Mouse (Mus musculus): ENCODE results near the gene L2hgdh. TPM values are rescaled to one million over a fixed set of nuclear protein-coding genes. Genes with fewer than 3 reads are reported as not detected.
"Not testable (repeated sequence)": the region's sequence is repeated elsewhere in the genome, so short reads cannot be mapped to it uniquely, and the experiment has no call there.

L2hgdh gene
- polyA plus RNA-seq, 1 experiment = 13.6 TPM

DNA sequence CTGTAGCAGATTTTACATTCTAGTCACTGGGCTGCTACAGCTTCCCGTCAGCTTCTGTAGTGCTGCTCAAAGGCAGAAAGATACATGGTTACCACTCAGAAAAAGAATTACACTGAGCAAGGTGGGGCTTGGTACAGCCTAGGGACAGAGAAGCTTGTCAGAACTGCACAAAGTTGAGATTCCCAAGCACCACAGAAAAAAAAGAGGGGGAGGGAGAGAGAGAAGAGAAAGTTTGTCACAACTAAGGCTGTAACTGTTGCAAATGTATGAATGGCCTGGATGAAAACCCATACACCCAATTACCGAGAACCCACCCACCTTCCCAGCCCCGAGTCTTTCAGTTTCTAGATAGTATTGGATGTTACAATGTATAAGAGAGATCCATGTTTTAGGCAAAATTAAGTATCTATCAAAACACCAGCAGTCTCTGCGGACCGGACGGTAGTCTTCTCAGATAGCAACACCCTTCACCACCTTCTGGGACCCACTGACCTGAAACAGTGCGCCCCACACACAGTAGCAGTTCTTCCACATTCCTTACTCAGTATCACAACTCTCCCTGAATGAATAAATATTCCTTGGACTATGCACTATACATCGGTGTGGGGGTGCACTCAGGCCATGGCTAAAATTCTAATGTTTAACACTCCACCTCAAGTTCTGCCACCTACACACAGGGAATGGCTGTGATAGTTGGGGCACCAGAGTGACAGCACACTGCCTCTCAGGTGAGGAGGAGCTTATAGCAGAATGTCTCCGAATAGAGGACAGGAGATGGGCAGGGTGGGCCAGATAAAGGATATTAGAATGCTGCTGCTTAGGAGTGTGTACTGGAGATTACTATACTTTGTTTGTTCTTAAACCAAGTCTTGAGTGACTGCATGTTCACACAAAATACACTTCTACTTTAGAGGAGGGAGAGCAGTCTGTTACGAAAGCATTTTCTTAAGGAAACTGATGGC is 49.8 kb downstream of the L2hgdh start:
- no peak for DNase-seq (ENCODE audit: extremely low spot score in 1 of 2, low spot score in 1 of 2)

DNA sequence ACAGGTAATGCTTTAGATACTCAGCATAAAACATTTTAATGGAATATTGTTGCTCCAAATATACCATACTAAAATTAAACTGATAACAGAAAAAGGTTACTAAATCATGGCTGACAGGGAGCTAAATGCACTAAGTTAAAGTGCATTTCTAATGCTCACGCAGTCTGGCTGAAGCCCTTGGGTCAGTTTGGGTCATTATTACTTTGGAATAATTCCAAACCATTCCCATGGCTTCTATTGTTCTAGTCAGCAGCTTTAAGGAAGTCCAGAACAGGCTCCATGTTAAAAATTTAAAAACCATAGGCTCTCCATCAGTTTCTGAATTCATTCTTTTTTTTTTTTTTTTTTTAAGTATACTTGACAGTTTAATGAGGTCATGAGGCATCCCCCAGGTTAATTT is 50.5 kb downstream of the L2hgdh start:
- DNase-seq (ENCODE audit: extremely low spot score in 1 of 2, low spot score in 1 of 2) = no peak

DNA sequence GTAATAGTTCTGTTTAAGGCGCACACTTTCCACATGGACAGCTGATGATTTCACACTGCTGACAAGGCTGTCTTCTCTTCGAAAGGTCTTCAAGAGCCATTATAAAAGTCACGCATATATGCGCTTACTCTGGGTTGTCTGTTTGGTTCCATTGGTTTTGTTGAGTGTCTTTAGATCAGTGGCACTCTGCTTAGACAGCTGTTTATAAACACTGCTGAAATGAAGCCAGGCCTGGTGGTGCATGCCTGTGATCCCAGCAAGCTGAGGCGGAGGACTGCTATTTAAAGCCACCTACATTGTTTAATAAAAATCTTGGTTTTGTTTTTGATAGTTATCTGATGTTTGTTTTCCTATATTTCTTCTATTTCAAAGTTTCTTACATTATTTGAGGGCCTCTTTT is 58.0 kb downstream of the L2hgdh start:
- DNase-seq (ENCODE audit: extremely low spot score in 1 of 2, low spot score in 1 of 2) = no peak

DNA sequence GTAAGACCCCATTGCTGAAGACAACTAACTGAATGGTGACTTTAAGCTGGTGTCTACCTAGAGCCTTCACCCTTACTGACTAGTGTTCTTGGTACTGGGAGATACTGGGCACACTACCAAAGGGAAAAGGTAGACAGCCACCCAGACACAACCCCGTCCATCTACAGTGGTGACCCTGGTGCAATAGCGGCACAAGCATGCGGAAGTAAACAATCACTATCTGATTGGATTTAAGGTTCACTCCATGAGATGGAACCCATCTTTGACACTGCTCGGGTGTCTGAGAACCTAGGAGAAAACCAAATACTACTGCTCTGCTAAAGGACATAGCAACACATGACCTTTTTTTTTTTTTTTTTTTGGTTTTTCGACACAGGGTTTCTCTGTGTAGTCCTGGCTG is 63.0 kb downstream of the L2hgdh start:
- no peak for DNase-seq (ENCODE audit: extremely low spot score in 1 of 2, low spot score in 1 of 2)

DNA sequence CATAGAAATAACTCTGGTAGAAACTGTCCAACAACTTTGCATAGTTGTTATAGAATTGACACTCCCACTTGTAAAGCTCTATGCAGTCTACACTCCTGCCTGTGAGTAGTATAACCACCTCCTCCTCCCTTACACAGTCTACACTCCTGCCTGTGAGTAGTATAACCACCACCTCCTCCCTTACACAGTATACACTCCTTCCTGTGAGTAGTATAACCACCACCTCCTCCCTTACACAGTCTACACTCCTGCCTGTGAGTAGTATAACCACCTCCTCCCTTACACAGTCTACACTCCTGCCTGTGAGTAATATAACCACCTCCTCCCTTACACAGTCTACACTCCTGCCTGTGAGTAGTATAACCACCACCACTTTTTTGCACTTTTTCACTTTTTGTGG is 70.7 kb downstream of the L2hgdh start:
- not testable (repeated sequence) for DNase-seq (ENCODE audit: extremely low spot score in 1 of 2, low spot score in 1 of 2)

DNA sequence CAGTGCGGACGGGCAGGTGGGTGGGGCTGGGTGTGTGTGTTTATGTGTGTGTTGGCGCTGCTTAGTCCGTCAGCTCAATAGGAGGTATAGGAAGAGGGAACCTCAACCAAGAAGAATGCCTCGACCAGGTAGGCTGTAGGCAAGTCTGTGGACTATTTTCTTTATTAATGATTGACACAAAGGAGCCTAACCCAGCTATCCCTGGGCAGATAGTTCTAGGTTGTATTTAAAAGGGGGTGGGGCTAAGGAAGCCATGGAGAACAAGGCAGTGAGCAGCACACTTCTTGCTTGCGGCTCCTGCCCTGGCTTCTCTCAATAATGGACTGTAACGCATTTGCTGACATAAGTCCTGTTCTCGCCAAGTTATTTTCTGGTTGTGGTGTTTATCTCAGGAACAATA is 75.2 kb downstream of the L2hgdh start:
- DNase-seq (ENCODE audit: extremely low spot score in 1 of 2, low spot score in 1 of 2) = no peak

DNA sequence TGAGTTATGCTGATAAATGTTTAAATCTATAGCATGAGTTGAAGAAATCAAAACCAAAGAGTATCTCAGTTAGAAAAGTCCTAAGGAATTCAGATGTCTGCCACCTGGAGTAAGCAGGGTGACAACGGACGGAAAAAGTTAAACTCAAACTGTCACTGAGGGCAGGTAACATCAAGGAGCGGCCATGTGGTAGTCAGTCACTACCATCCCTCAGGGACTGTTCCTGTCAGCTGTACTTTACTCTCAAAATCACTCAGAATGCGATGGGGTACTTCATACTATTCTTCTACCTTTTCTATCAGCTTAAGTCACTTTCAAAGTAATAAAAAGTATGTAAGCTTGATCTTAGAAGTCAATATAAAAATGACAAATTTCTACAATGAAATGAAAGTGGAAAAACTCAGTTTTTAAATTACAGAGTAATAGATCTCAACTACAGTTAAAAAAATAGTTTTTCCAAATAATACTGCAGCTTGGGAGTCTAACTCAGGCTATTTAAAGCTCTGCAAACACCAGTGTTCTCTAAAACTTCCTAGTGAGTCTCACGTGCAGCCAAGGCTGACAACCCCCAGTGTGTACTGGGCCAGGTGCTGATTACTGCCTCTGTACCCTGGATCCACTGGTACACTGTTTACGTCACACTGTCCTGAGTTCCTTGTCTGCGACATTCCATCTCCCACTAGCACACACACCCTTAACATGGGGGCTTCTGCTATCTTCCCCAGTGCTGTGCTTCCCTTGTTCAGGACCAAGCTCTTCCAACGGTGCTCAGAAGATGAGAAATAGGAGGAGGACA is 78.7 kb downstream of the L2hgdh start:
- DNase-seq (ENCODE audit: extremely low spot score in 1 of 2, low spot score in 1 of 2) = no peak

DNA sequence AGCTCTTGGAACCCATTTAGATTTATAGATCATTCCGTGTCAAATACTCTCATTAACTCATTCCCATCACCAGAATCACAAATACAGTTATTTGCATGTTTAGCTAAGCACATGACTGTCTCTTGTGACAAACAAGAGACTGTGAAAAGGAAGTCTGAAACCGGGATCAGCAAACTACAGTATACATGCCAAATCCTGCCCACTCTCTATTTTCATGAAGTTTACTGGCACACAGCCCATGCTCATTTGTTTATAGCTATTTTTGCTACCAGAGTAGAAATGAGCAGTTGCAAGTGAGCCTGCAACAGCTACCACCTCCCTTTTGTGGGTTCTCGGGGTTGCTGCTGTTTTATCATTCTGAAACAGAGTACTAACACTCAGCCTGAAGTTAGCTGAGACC is 79.8 kb downstream of the L2hgdh start:
- DNase-seq (ENCODE audit: extremely low spot score in 1 of 2, low spot score in 1 of 2) = peak; percentile 47 to 73

DNA sequence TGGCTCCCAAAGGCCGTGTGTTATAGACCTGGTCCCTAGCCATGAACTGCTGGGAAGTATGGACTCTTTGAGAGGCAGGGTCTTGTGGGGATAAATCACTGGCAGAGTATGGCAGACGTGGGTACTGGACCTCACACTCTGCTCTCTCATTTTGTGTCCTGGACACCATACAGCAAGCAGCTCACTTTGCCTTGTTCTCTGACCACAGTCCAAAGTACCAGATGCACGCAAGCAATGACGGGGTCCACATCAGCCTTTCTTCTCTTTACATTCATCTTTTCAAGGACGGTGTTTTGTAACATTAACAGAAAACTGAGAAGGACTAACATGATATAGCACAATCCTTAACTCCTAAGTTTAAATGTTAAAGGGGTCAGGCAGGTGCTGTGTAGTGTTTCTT is 81.8 kb downstream of the L2hgdh start:
- DNase-seq (ENCODE audit: extremely low spot score in 1 of 2, low spot score in 1 of 2) = no peak

Other genes starting within 250 kb of the L2hgdh start
- 23.7 and 26.8 TPM in 2 replicates for gene Vcpkmt, start 141.8 kb downstream of the L2hgdh start, polyA plus RNA-seq (2012; rRNA removed)
- 31.2 and 32.6 TPM in 2 replicates for gene Sos2, start 43.0 kb downstream of the L2hgdh start, polyA plus RNA-seq (2012; rRNA removed)
- gene Atp5s, start 77 bp upstream of the L2hgdh start, polyA plus RNA-seq (2012; rRNA removed) = 33.7 and 34.9 TPM in 2 replicates
- 9.6 and 11.4 TPM in 2 replicates for gene Cdkl1, start 66.4 kb upstream of the L2hgdh start, polyA plus RNA-seq (2012; rRNA removed)
- 90.2 and 117 TPM in 2 replicates for gene Atl1, start 167.7 kb upstream of the L2hgdh start, polyA plus RNA-seq (2012; rRNA removed)
- 26.0 and 28.8 TPM in 2 replicates for gene Map4k5, start 168.3 kb upstream of the L2hgdh start, polyA plus RNA-seq (2012; rRNA removed)

All from frontal cortex, adult 2 months (tissue).